Mouse (Mus musculus) erythroblast, embryonic 14.5 days (primary cell): Measurements from ENCODE around the gene Oosp3.

Experiments
- GATA1 ChIP-seq: IDR thresholded peaks from 2 replicates; pipeline ENCODE4 v1.6.1; 2012; ENCODE audit warnings: low read length, inconsistent platforms, mixed read lengths
- TAL1 ChIP-seq: IDR thresholded peaks from 3 replicates; pipeline ENCODE4 v1.6.1; 2012; ENCODE audit warnings: low read length, inconsistent platforms, mixed read lengths

DNA sequence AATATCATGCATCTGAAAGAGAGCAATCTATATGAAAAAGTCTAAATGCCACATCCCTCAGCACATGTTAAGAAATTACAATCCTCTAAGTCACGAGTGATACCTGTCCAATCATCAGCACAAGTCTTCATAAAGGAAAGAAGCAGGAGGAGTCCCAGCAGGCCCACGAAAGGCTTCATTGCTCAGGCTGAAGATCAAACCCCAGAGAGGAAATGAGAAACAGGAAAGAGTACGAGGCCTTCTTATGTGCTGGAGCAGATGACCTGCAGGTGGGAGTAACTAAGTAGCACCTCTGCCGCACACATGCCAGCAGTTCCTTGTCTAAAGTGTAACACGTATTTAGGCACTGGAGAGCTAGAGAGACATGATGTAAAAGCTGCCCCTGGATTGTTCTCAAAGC, 6.0 kb upstream of the Oosp3 start, which contains the start of gene Oosp1:
- TF ChIP-seq GATA1: no peak
- TF ChIP-seq TAL1: no peak
